Mouse (Mus musculus) hindlimb bud, embryonic 11.5 days (tissue): ENCODE measurements around the gene Olfr118.
"Not testable (repeated sequence)": the region's sequence is repeated elsewhere in the genome, so short reads cannot be mapped to it uniquely, and the experiment has no call there.

Source experiments
- DNase-seq: peaks from one replicate; pipeline ENCODE4 v3.0.0-alpha.2; 2012; ENCODE audit warnings: low read depth, low spot score; ENCODE audit errors: extremely low spot score

Olfr118 gene

GRCm38 (mm10) chr17:37666688-37667087, at the start of gene Olfr118:
Olfr118 (plus strand) TSS chr17:37666988.
- DNase-seq = no peak

- DNase-seq = no peak
These were observed 39.8 kb upstream of the Olfr118 start, which contains the start of the genes Olfr115 and Olfr116 for GRCm38 (mm10) chr17:37627009-37627408. Olfr115 (minus strand) TSS chr17:37627109. Olfr116 (minus strand) TSS chr17:37627199.

- no peak for DNase-seq
These were observed 3.1 kb upstream of the Olfr118 start, which contains the start of gene Olfr117 for GRCm38 (mm10) chr17:37663682-37664081. Olfr117 (minus strand) TSS chr17:37663782.

GRCm38 (mm10) chr17:37696264-37696663, 29.5 kb downstream of the Olfr118 start, which contains the start of gene Olfr119:
Olfr119 (plus strand) TSS chr17:37696564.
- DNase-seq = not testable (repeated sequence)

- DNase-seq = no peak
These were observed 54.7 kb downstream of the Olfr118 start, which contains the start of gene Olfr120 for GRCm38 (mm10) chr17:37721508-37721907. Olfr120 (plus strand) TSS chr17:37721808.
